Mouse (Mus musculus) cerebellum, adult 9-10 months (tissue): ENCODE measurements at regions not wholly inside any gene's neighbourhood (a gene's known extent, or its start where the extent isn't known, plus 50 kb on each side); places are given as distances from the start of the nearest gene placed in this dataset.
"Not testable (repeated sequence)": the region's sequence is repeated elsewhere in the genome, so short reads cannot be mapped to it uniquely, and the experiment has no call there.

Experiments used
- DNase-seq: peaks from one replicate; pipeline ENCODE4 v3.0.0; 2022

GRCm38 (mm10) chr2:123655551-123655950, 434.2 kb upstream of the Sema6d start:
- DNase-seq: no peak

GRCm38 (mm10) chr2:123688290-123689030, 401.3 kb upstream of the Sema6d start:
- DNase-seq: no peak

- DNase-seq: no peak
These were observed 400.0 kb upstream of the Sema6d start for GRCm38 (mm10) chr2:123689801-123690200.

GRCm38 (mm10) chr2:123739688-123740087, 350.1 kb upstream of the Sema6d start:
- DNase-seq: no peak

GRCm38 (mm10) chr2:123740541-123740940, 349.2 kb upstream of the Sema6d start:
- DNase-seq: no peak

GRCm38 (mm10) chr2:123754220-123754619, 335.5 kb upstream of the Sema6d start:
- no peak for DNase-seq

GRCm38 (mm10) chr2:123754656-123755499, 334.9 kb upstream of the Sema6d start:
- DNase-seq: not testable (repeated sequence)

GRCm38 (mm10) chr2:123799226-123799786, 290.5 kb upstream of the Sema6d start:
- no peak for DNase-seq

- DNase-seq: no peak
These were observed 284.1 kb upstream of the Sema6d start for GRCm38 (mm10) chr2:123805646-123806045.

- no peak for DNase-seq
These were observed 283.4 kb upstream of the Sema6d start for GRCm38 (mm10) chr2:123806370-123806769.

GRCm38 (mm10) chr2:123813182-123813949, 276.4 kb upstream of the Sema6d start:
- peak; percentile 5 for DNase-seq

GRCm38 (mm10) chr2:123813950-123814337, 275.8 kb upstream of the Sema6d start:
- no peak for DNase-seq

GRCm38 (mm10) chr2:123816627-123817026, 273.1 kb upstream of the Sema6d start:
- no peak for DNase-seq

GRCm38 (mm10) chr2:123833540-123834136, 256.1 kb upstream of the Sema6d start:
- DNase-seq: no peak
